In genomic region chr9:64960117-64960977, GRCm38 (mm10) we compare ENCODE assay signal across 1 mouse cellular context.
TF ChIP-seq lines count a peak whose summit lies in the region.

Gene Ints14, plus strand, starts transcription at chr9:64960905.

TF ChIP-seq in CH12.LX, 34 proteins besides CTCF, POLR2A, EP300 and RAD21 (continued from another document):
- TF ChIP-seq USF2 (conservative IDR thresholded peaks at IDR 0.05; ENCODE audit: low read depth, low read length) (no peak), TBP (conservative IDR thresholded peaks at IDR 0.05; ENCODE audit: low read depth, low read length) (peak; percentile 88), MAZ (IDR thresholded peaks at IDR 0.05; ENCODE audit: low read depth, low read length) (peak; percentile 71), HCFC1 (IDR thresholded peaks at IDR 0.05; ENCODE audit: low read depth, low read length) (peak; percentile 89), MEF2A (IDR thresholded peaks at IDR 0.05; ENCODE audit: borderline replicate concordance, low read depth, low read length) (peak; percentile 33; the same call in 1 of the 2 replicates), CHD2 (IDR thresholded peaks at IDR 0.05; ENCODE audit: low read length) (peak; percentile 67; the same call in 1 of the 2 replicates), UBTF (IDR thresholded peaks at IDR 0.05; ENCODE audit: low read depth, low read length) (peak; percentile 83; the same call in 1 of the 2 replicates), MAX (IDR thresholded peaks at IDR 0.05; ENCODE audit: low read length) (no peak; the same call in 1 of the 2 replicates), GABPA (IDR thresholded peaks at IDR 0.05; ENCODE audit: insufficient replicate concordance, low read depth, low read length) (no peak; the same call in 1 of the 2 replicates)
